Mouse (Mus musculus): ENCODE measurements around the gene Pde1c.

Pde1c gene

GRCm38 (mm10) chr6:56066632-56067282 is 502.1 kb downstream of the Pde1c start:
- peak; percentile 9 to 21 for DNase-seq

- no peak for DNase-seq
These were observed 505.2 kb downstream of the Pde1c start for GRCm38 (mm10) chr6:56063736-56064135.

- DNase-seq = no peak
These were observed 519.8 kb downstream of the Pde1c start for GRCm38 (mm10) chr6:56049104-56049503.

- DNase-seq = no peak
These were observed 520.3 kb downstream of the Pde1c start for GRCm38 (mm10) chr6:56048580-56048979.

- no peak for DNase-seq
These were observed 524.2 kb downstream of the Pde1c start for GRCm38 (mm10) chr6:56044716-56045115.

- no peak for DNase-seq
These were observed 524.6 kb downstream of the Pde1c start for GRCm38 (mm10) chr6:56044270-56044669.

- DNase-seq = no peak
These were observed 529.3 kb downstream of the Pde1c start for GRCm38 (mm10) chr6:56039476-56040055.

- no peak for DNase-seq
These were observed 533.8 kb downstream of the Pde1c start for GRCm38 (mm10) chr6:56035054-56035453.

- no peak for DNase-seq
These were observed 536.7 kb downstream of the Pde1c start for GRCm38 (mm10) chr6:56032231-56032630.

GRCm38 (mm10) chr6:56029986-56030385 is 538.9 kb downstream of the Pde1c start:
- DNase-seq = no peak

GRCm38 (mm10) chr6:56027966-56028365 is 540.9 kb downstream of the Pde1c start:
- DNase-seq = no peak

- no peak for DNase-seq
These were observed 541.6 kb downstream of the Pde1c start for GRCm38 (mm10) chr6:56027318-56027717.

- DNase-seq = no peak
These were observed 543.4 kb downstream of the Pde1c start for GRCm38 (mm10) chr6:56025533-56025932.

Data from lung, adult 18-20 months (tissue).